Mouse (Mus musculus): ENCODE results near the gene Fgfbp1. TPM values are rescaled to one million over a fixed set of nuclear protein-coding genes. Genes with fewer than 3 reads are reported as not detected.

The Fgfbp1 gene
- polyA plus RNA-seq (2015; fragmentation: Nextera tagmentation; extraction: Ambion mirVana) = 1.3 and 1.4 TPM in 2 replicates

DNA sequence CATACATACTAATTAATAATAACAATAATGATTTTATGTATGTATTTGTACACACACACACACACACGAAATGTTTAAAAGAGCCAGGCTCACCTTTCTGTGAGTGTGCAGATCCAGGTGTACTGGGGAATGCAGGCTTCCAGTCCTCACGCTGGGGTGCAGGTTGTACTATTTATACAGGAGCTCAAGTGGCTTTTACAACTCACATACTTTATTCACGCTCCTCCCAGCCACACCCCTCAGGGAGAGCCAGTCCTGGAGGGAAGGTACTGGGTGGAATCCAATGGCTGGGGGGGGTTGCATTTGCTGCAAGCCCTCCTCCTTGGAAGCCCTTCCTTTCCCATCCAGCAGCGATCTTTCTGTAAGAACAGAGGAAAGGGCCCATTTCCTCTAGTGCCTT lies at the start of gene Fgfbp1:
Fgfbp1 (minus strand) TSS at position 160 of the 400 bp plus-strand sequence.
- H3K4me1 ChIP-seq = no peaks in the 10 kb centered on the region
- no peak within 1 kb of the TSS for H3K4me3 ChIP-seq
- no peak within 1 kb of the TSS for H3K9ac ChIP-seq
- H3K9me3 ChIP-seq (replicated peaks) = no peaks in the 10 kb centered on the region
- H3K27ac ChIP-seq = no peak within 1 kb of the TSS
- 0 out of 2 replicates have a peak, but pooled peaks cover 4% of the 10 kb centered on the region for H3K27me3 ChIP-seq
- no peak for ATAC-seq
- H3K4me2 ChIP-seq = no peak within 1 kb of the TSS
- 45% methylated on average over 4 of the region's 4 CpGs for WGBS
- H3K36me3 ChIP-seq (ENCODE audit: poor library complexity, severe bottlenecking) = no peaks in the 10 kb centered on the region

DNA sequence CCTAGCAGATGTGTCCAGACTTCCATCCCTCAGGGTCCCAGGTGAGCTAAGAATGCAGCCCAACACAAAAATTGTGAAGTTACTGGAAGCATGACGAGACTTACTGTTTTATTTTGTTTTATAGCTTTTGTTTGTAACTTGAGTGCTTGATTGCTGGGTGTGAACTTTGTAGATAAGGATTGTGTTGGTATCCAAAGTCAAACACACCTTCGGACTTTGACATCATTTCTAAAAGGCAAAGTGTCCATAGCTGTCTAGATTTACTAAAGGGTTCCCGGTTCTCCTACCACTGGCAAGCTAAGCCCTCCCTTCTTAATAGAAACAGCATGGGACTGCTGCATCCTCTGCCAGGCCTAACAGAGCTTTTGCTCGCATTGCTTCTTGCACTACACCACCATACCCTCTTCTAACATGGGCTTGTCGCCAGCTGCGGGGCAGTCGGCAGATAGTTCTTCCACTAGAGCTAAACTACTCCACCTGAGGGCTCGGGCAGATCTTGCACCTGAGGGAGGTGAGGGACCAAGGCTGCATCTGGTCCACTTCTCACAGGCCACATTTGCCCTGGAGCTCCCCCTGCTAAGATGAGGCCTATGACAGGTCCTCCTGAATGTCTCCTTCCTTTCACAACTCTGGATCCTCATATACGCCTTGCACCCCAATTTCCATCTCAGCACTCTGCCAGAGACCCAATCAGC lies 16.9 kb upstream of the Fgfbp1 start:
- H3K9me3 ChIP-seq (replicated peaks) = no peaks in the 10 kb centered on the region
- 94% methylated on average over 9 of the region's 9 CpGs for WGBS
- no peaks in the 10 kb centered on the region for H3K4me1 ChIP-seq
- H3K27ac ChIP-seq = no peak overlapping the region
- H3K4me2 ChIP-seq = no peak overlapping the region
- no peak for ATAC-seq
- H3K9ac ChIP-seq = no peak overlapping the region
- peaks cover 53% of the 10 kb centered on the region for H3K36me3 ChIP-seq (ENCODE audit: poor library complexity, severe bottlenecking)
- H3K4me3 ChIP-seq = no peak overlapping the region
- H3K27me3 ChIP-seq = no peaks in the 10 kb centered on the region

DNA sequence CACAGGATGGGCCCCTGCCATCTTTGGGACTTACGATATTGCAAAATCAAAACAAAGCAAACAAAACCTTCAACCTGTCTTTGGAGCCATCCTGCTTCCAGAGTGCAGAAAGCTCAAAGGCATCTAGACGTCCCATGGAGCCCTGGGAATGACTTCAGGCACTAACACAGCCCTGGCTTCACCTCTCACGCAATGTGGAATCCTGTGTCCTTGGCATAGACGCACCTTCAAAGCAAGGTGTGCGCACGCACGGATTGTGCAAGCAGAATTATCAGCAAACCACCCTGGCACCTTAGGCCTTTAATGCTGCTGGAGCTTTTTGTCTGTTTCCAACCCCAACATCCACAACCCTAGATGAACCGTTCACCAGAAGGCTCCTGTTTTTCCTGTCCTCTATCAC lies 16.0 kb upstream of the Fgfbp1 start:
- no peak overlapping the region for H3K4me3 ChIP-seq
- no peak overlapping the region for H3K9ac ChIP-seq
- peaks cover 52% of the 10 kb centered on the region for H3K36me3 ChIP-seq (ENCODE audit: poor library complexity, severe bottlenecking)
- H3K4me1 ChIP-seq = no peaks in the 10 kb centered on the region
- 94% methylated on average over 8 of the region's 8 CpGs for WGBS
- no peak overlapping the region for H3K27ac ChIP-seq
- H3K4me2 ChIP-seq = no peak overlapping the region
- no peaks in the 10 kb centered on the region for H3K27me3 ChIP-seq
- no peak for ATAC-seq
- H3K9me3 ChIP-seq (replicated peaks) = no peaks in the 10 kb centered on the region

DNA sequence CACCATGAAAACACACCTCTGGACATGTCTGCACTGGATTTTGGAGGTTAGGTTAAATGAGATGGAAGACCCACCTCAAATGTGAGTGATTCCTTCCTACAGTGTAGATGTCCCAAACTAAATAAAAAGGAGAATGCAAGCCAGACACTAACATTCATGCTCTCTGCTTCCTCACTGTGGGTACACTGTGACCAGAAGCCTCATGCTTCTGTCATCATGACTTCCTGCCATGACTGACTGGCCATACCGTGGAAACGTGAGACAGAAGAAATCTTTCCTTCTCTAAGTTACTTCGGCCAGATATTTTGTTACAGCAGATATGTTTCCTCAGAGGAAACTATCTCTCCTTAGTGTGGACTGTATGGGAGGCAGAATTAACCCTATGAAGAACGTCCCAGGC lies 14.6 kb upstream of the Fgfbp1 start:
- Histone ChIP-seq H3K4me2 (no peak overlapping the region), H3K27me3 (no peaks in the 10 kb centered on the region), H3K9me3 (replicated peaks) (no peaks in the 10 kb centered on the region), H3K4me3 (no peak overlapping the region), H3K9ac (no peak overlapping the region), H3K27ac (no peak overlapping the region), H3K36me3 (ENCODE audit: poor library complexity, severe bottlenecking) (peaks cover 39% of the 10 kb centered on the region), H3K4me1 (no peaks in the 10 kb centered on the region)
- 89% methylated on average over 4 of the region's 4 CpGs for WGBS
- no peak for ATAC-seq

DNA sequence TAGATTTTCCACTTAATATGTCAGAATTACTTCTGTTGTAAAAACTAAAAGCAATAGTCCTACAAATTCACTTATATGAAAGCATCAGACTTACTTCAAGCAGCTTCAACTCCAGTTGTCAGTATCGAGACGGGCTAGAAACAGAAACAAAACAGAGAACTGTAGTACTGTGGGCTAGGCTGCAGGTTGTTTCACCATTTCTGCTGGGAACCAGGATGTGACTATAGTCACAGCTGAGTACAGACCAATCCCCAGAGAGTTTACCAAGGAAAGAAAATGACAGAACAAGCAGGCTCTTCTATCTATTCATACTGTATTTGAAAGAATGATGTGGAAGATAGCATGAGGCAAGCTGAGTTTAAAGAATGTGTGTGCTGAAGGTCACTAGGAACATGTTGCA lies 13.4 kb upstream of the Fgfbp1 start:
- ATAC-seq = no peak
- Histone ChIP-seq H3K4me1 (no peaks in the 10 kb centered on the region), H3K27me3 (no peaks in the 10 kb centered on the region), H3K4me2 (no peak overlapping the region), H3K36me3 (ENCODE audit: poor library complexity, severe bottlenecking) (peaks cover 29% of the 10 kb centered on the region), H3K9ac (no peak overlapping the region), H3K9me3 (replicated peaks) (no peaks in the 10 kb centered on the region), H3K27ac (no peak overlapping the region), H3K4me3 (no peak overlapping the region)
- WGBS = 94% methylated on average over 2 of the region's 2 CpGs

DNA sequence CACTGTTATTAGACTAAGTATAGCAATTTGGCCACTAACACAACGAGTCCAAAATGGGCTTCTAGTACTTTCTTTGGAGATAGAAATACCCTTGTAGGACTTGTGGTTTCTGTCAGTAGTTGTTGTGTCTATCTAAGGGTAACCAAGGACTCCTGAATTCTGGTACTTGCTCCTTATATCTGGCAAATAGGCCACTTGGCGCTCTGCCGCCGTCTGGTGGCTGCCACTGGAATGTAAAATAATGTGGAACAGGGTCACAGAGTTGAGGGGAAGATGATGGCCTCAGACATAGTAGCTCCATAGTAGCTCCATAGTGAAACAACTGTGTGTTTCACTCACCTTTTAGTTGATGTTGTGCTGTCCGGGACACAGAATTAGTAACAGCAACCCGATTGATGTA lies 8.7 kb upstream of the Fgfbp1 start:
- 0 out of 2 replicates have a peak, but pooled peaks have one; percentile 33 for ATAC-seq
- H3K9ac ChIP-seq = no peak overlapping the region
- WGBS = 50% methylated on average over 6 of the region's 6 CpGs
- no peak overlapping the region for H3K27ac ChIP-seq
- H3K4me3 ChIP-seq = no peak overlapping the region
- no peaks in the 10 kb centered on the region for H3K27me3 ChIP-seq
- H3K4me1 ChIP-seq = no peaks in the 10 kb centered on the region
- peaks cover 11% of the 10 kb centered on the region; the same call in 1 of the 2 replicates for H3K36me3 ChIP-seq (ENCODE audit: poor library complexity, severe bottlenecking)
- no peak overlapping the region for H3K4me2 ChIP-seq
- H3K9me3 ChIP-seq (replicated peaks) = no peaks in the 10 kb centered on the region

DNA sequence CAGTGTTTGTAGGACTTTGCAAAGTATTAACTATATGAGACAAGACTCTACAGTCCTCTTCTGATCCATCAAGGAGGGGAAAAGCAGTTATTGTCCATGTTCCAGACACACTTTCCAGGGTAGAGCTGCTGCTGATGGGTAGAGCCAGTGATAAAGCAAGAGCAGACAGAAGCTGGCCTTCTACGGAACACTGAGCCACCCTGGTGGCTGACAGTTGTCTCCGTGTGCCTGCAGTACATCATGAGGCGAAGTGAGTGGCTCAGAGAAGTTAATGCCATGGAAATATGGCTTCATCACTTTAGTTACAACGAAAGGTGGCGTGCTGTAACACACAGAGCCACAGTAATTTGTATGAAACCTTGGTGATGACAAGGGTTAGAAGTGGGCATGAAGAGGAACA lies 7.4 kb upstream of the Fgfbp1 start:
- ATAC-seq = no peak
- no peak overlapping the region for H3K4me3 ChIP-seq
- H3K4me1 ChIP-seq = no peaks in the 10 kb centered on the region
- no peaks in the 10 kb centered on the region for H3K9me3 ChIP-seq (replicated peaks)
- H3K27ac ChIP-seq = no peak overlapping the region
- H3K36me3 ChIP-seq (ENCODE audit: poor library complexity, severe bottlenecking) = peaks cover 11% of the 10 kb centered on the region; the same call in 1 of the 2 replicates
- 86% methylated on average over 5 of the region's 5 CpGs for WGBS
- no peak overlapping the region for H3K9ac ChIP-seq
- no peaks in the 10 kb centered on the region for H3K27me3 ChIP-seq
- H3K4me2 ChIP-seq = no peak overlapping the region

DNA sequence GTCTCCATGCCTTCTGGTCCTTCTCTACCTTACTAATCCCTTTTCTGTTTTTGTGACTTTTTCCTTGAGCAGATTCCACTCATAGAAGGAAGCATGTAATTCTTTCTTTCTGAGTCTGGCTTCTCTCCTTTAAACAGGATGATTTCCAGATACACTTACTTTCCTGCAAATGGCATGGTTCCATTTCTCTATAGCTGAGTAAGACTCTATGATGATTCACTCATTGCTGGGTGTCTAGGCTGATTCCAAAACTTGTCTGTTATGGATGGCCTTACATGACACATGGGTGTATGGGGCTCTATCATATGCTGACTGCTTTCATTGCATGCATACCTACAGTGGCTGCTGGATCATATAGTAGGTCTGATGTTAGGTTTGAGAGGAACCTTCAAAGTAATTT lies 4.6 kb upstream of the Fgfbp1 start:
- Histone ChIP-seq H3K9ac (no peak overlapping the region), H3K9me3 (replicated peaks) (no peaks in the 10 kb centered on the region), H3K4me3 (no peak overlapping the region), H3K36me3 (ENCODE audit: poor library complexity, severe bottlenecking) (no peaks in the 10 kb centered on the region), H3K4me1 (no peaks in the 10 kb centered on the region), H3K27ac (no peak overlapping the region), H3K4me2 (no peak overlapping the region), H3K27me3 (no peaks in the 10 kb centered on the region)
- no peak for ATAC-seq

DNA sequence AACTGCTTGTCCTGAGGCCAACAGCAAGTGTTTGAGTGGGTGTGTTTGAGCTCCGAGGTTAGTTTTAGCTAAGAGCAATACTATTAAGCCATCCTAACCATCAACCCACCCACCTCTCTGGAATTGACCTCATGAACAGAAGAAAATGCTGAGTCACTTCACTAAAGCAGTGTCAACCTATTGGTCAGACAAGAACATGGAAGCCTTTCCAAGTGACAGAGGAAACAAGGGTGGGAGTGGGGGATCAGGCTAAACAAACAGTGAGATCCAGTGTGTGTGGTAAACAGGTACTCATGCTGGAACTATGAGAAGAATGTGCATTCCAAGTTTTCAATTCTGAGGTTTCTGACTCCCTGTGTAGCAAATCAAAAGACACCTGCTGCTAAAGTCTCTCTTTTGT lies 1.3 kb upstream of the Fgfbp1 start:
- no peak overlapping the region for H3K9ac ChIP-seq
- H3K9me3 ChIP-seq (replicated peaks) = no peaks in the 10 kb centered on the region
- H3K4me3 ChIP-seq = no peak overlapping the region
- H3K4me1 ChIP-seq = no peaks in the 10 kb centered on the region
- H3K27ac ChIP-seq = no peak overlapping the region
- no peak overlapping the region for H3K4me2 ChIP-seq
- no peak for ATAC-seq
- WGBS = 21% methylated on average over 1 of the region's 1 CpGs
- no peaks in the 10 kb centered on the region for H3K36me3 ChIP-seq (ENCODE audit: poor library complexity, severe bottlenecking)
- 0 out of 2 replicates have a peak, but pooled peaks cover 4% of the 10 kb centered on the region for H3K27me3 ChIP-seq

DNA sequence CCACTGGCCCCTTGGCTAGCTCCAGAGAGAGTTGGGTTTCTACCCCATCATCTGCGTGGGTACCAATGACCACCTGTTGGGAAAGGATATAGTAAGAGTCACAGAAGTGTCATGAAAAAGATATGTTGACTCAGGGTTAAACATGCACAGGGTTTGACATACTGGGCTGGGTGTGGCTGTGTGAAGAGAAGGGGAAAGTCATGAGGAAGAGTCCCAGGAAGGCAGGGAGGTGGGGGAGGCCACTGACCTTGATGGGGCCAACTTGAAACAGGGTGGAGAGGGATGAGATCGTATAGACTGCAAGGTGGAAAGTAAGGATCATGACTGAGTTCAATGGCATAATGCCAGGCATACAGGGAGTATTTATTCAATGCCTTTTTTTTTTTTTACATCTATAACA lies 1.2 kb downstream of the Fgfbp1 start:
- H3K27ac ChIP-seq = no peak overlapping the region
- H3K4me1 ChIP-seq = no peaks in the 10 kb centered on the region
- 83% methylated on average over 2 of the region's 2 CpGs for WGBS
- no peaks in the 10 kb centered on the region for H3K36me3 ChIP-seq (ENCODE audit: poor library complexity, severe bottlenecking)
- H3K4me2 ChIP-seq = no peak overlapping the region
- ATAC-seq = no peak
- H3K9me3 ChIP-seq (replicated peaks) = no peaks in the 10 kb centered on the region
- H3K27me3 ChIP-seq = 0 out of 2 replicates have a peak, but pooled peaks cover 4% of the 10 kb centered on the region
- H3K9ac ChIP-seq = no peak overlapping the region
- H3K4me3 ChIP-seq = no peak overlapping the region

DNA sequence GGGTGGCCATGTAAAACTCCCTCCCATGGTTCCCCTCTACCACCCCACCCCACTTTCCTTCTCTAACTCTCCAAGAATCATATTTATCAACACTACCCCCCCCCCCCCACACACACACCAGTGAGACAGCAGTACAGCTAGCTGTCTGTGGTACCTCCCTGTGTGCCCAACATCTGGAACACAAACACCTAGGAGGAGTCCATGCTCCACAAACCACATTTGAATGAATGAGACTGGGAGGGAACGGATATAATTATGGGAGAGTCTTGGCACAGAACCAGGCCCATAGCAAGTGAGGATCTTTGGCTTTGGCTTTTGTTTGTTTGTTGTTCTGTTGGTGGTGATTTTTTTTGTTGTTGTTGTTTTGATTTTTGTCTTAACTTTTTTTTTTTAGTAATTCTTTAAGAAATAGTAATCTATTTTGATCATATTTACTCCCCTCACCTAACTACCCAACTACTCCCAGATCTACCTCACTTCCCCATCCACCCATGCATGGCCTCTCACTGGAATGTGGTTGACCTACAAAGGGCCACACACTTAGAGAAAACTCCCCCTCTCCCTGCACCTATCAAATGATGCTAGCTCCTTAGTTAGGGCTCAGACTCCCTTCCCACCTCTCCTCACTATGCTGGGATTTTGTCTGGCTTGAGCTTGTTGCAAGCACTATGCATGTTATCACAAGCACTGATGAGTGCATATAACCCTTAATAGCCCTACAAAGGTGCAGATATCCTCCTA lies 4.6 kb downstream of the Fgfbp1 start:
- Histone ChIP-seq H3K9me3 (replicated peaks) (no peaks in the 10 kb centered on the region), H3K4me1 (no peaks in the 10 kb centered on the region), H3K9ac (no peak overlapping the region), H3K4me2 (no peak overlapping the region), H3K36me3 (ENCODE audit: poor library complexity, severe bottlenecking) (no peaks in the 10 kb centered on the region), H3K4me3 (no peak overlapping the region), H3K27ac (no peak overlapping the region), H3K27me3 (0 out of 2 replicates have a peak, but pooled peaks cover 4% of the 10 kb centered on the region)
- 79% methylated on average over 1 of the region's 1 CpGs for WGBS
- ATAC-seq = no peak

DNA sequence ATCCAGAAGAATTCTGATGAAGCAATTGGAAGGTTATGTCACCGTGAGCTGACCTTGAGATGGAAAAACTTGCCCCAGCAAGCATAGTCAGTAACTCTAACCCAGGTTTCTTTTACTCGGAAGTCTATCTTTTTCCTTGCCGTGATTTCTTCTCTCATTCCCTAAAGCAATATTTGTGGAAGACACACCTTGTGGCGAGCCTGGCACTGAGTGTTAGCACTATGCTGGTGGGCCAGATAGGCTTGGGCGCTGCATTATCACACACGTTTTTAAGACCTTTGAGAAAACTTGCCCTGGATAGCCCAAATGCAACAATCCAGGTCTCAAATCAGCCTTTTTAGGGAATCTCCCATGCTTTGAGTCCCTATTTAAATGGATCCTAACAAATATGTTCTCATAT lies 7.4 kb downstream of the Fgfbp1 start:
- Histone ChIP-seq H3K4me1 (no peaks in the 10 kb centered on the region), H3K9ac (no peak overlapping the region), H3K27me3 (no peaks in the 10 kb centered on the region), H3K9me3 (replicated peaks) (no peaks in the 10 kb centered on the region), H3K4me3 (no peak overlapping the region), H3K36me3 (ENCODE audit: poor library complexity, severe bottlenecking) (no peaks in the 10 kb centered on the region), H3K27ac (no peak overlapping the region), H3K4me2 (no peak overlapping the region)
- ATAC-seq = no peak
- WGBS = 89% methylated on average over 6 of the region's 6 CpGs
